In the genomic region with DNA sequence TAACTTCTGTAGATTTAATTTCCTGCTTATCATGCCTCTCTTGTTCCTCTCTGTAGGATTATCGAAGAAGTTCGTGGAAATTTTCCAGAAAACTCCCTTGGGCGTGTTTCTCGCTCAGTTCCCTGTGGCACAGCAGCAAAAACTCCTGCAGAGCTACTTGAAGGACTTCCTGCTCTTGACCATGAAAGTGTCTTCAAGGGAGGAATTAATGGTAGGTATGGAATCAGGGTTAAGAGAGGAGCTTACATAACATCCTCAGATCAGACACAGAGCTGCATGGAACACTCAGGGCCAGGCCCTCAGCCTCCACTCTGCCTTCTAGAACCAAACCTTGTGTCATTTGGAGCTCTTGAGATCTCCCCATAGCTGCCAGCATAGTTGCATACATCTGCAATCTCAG, we compare ENCODE assay signal across 25 mouse cellular contexts.
"Had no signal": no experiment of that assay in that cellular context is flagged by ENCODE, and none has a peak within 500 bp of the region (broad histone marks: within the 10 kb centered on the region; RNA-seq: fewer than 3 reads in every experiment).

No protein-coding gene starts in this region.

- H3K9me3 ChIP-seq: heart, embryonic 10.5 days; heart, embryonic 12.5 days; hindbrain, embryonic 13.5 days; hindbrain, embryonic 15.5 days; kidney, embryonic 15.5 days; limb, embryonic 13.5 days; limb, embryonic 15.5 days; liver, embryonic 12.5 days had no signal

- H3K36me3 ChIP-seq: hindbrain, embryonic 13.5 days; hindbrain, embryonic 15.5 days had no signal

- H3K4me1 ChIP-seq: heart, embryonic 10.5 days; heart, embryonic 12.5 days; hindbrain, embryonic 13.5 days; hindbrain, embryonic 15.5 days; kidney, embryonic 15.5 days; limb, embryonic 13.5 days; limb, embryonic 15.5 days had no signal

- DNase-seq: gastrocnemius, adult 2 months; gastrocnemius, postnatal 10 days; gastrocnemius, postnatal 25 days; heart, adult 18-20 months; heart, postnatal 10 days; heart, postnatal 36 days; kidney, adult 11 months; kidney, adult 2 months; kidney, adult 9 months; kidney, postnatal 14 days; kidney, postnatal 36 days; layer of hippocampus, adult 9-11 months; layer of hippocampus, postnatal 36 days; left cerebral cortex, postnatal 4 days had no signal

- ATAC-seq: hindbrain, postnatal 0 days; intestine, embryonic 16.5 days; liver, embryonic 12.5 days had no signal

- H3K4me2 ChIP-seq: heart, embryonic 12.5 days; hindbrain, embryonic 13.5 days; hindbrain, embryonic 15.5 days; kidney, embryonic 15.5 days; limb, embryonic 13.5 days; limb, embryonic 15.5 days; liver, embryonic 12.5 days had no signal

- H3K9ac ChIP-seq: heart, embryonic 12.5 days; hindbrain, embryonic 13.5 days; hindbrain, embryonic 15.5 days; kidney, embryonic 15.5 days; limb, embryonic 13.5 days; limb, embryonic 15.5 days; liver, embryonic 12.5 days had no signal

- H3K27me3 ChIP-seq: heart, embryonic 12.5 days; hindbrain, embryonic 13.5 days; hindbrain, embryonic 15.5 days; kidney, embryonic 15.5 days; limb, embryonic 13.5 days; limb, embryonic 15.5 days; liver, embryonic 12.5 days had no signal

- H3K27ac ChIP-seq: gastrocnemius, adult 2 months; heart, embryonic 10.5 days; hindbrain, embryonic 13.5 days; hindbrain, embryonic 15.5 days; hindbrain, postnatal 0 days; kidney, embryonic 15.5 days; kidney, postnatal 0 days; limb, embryonic 13.5 days; limb, embryonic 15.5 days; liver, embryonic 12.5 days had no signal

- H3K4me3 ChIP-seq: gastrocnemius, adult 2 months; heart, embryonic 10.5 days; heart, embryonic 12.5 days; hindbrain, embryonic 13.5 days; hindbrain, embryonic 15.5 days; kidney, embryonic 15.5 days; limb, embryonic 13.5 days; limb, embryonic 15.5 days; liver, embryonic 12.5 days had no signal
